Mouse (Mus musculus) stomach, embryonic 15.5 days (tissue): Measurements from ENCODE around the gene Lypd6. TPM values are rescaled to one million over a fixed set of nuclear protein-coding genes. Genes with fewer than 3 reads are reported as not detected.
A peak's percentile ranks its signal among the peaks of the same experiment; 100 is the strongest.

Experiments used
- ATAC-seq: fragments of 200-750 bp; cut with Nextera tagmentation; 2 replicates; pipeline ENCODE4 v1.8.0; 2017; ENCODE audit warnings: low read depth, moderate number of reproducible peaks, moderate TSS enrichment; ENCODE audit not compliant: insufficient read depth, low FRiP score
- H3K27ac ChIP-seq: fragments of 300-500 bp; sonication (generic); 2 replicates; pipeline ENCODE4 v1.5.1; 2015; ENCODE audit warnings: mild to moderate bottlenecking, inconsistent platforms
- H3K27me3 ChIP-seq: fragments of 300-500 bp; sonication (generic); replicated peaks from 2 replicates; pipeline ENCODE4 v1.6.1; 2015; ENCODE audit warnings: inconsistent platforms
- H3K36me3 ChIP-seq: fragments of 300-500 bp; sonication (generic); 2 replicates; pipeline ENCODE4 v1.6.1; 2015; ENCODE audit warnings: inconsistent platforms
- H3K4me1 ChIP-seq: fragments of 300-500 bp; sonication (generic); 2 replicates; pipeline ENCODE4 v1.6.1; 2015; ENCODE audit warnings: inconsistent platforms
- H3K4me2 ChIP-seq: fragments of 300-500 bp; sonication (generic); 2 replicates; pipeline ENCODE4 v1.6.1; 2015; ENCODE audit warnings: mild to moderate bottlenecking, inconsistent platforms
- H3K4me3 ChIP-seq: fragments of 300-500 bp; sonication (generic); replicated peaks from 2 replicates; pipeline ENCODE4 v1.5.1; 2015; ENCODE audit warnings: inconsistent platforms
- H3K9ac ChIP-seq: fragments of 300-500 bp; sonication (generic); 2 replicates; pipeline ENCODE4 v1.6.1; 2015; ENCODE audit warnings: inconsistent platforms
- H3K9me3 ChIP-seq: fragments of 300-500 bp; sonication (generic); 2 replicates; pipeline ENCODE4 v1.6.1; 2016; ENCODE audit warnings: inconsistent platforms
- WGBS: fragments of 180-500 bp; shearing (Covaris S2); methylation state at CpG from one replicate; pipeline ENCODE4 v1.1.7; 2015; 5-methylcytosine and 5-hydroxymethylcytosine counted together
- polyA plus RNA-seq: library from polyadenylated mRNA; unstranded; fragments of >200 nt; fragmentation: Nextera tagmentation; extraction: Ambion mirVana; gene quantifications from 2 replicates; pipeline ENCODE4 v1.2.1, GENCODE M21; 2015

Gene Lypd6
- polyA plus RNA-seq, 1 experiment from 2014 or later, result 20.2 TPM

GRCm38 (mm10) chr2:50149257-50150202 lies 83.3 kb downstream of the Lypd6 start:
- Histone ChIP-seq H3K4me3 (no peak overlapping the region), H3K9me3 (no peaks in the 10 kb centered on the region), H3K27ac (peak overlapping the region; percentile 60; the same call in 1 of the 2 replicates), H3K4me1 (0 out of 2 replicates have a peak, but pooled peaks cover 6% of the 10 kb centered on the region), H3K4me2 (no peak overlapping the region), H3K36me3 (no peaks in the 10 kb centered on the region), H3K9ac (no peak overlapping the region), H3K27me3 (no peaks in the 10 kb centered on the region)
- WGBS, result 60% methylated on average over 6 of the region's 6 CpGs
- ATAC-seq, result peak; percentile 60

GRCm38 (mm10) chr2:50150203-50150590 lies 84.0 kb downstream of the Lypd6 start:
- H3K9ac ChIP-seq, result no peak overlapping the region
- no peak overlapping the region for H3K4me3 ChIP-seq
- WGBS, result 62% methylated on average over 7 of the region's 7 CpGs
- H3K4me2 ChIP-seq, result no peak overlapping the region
- peak; percentile 90 for ATAC-seq
- H3K27me3 ChIP-seq, result no peaks in the 10 kb centered on the region
- H3K4me1 ChIP-seq, result 0 out of 2 replicates have a peak, but pooled peaks cover 6% of the 10 kb centered on the region
- H3K36me3 ChIP-seq, result no peaks in the 10 kb centered on the region
- peak overlapping the region; percentile 60; the same call in 1 of the 2 replicates for H3K27ac ChIP-seq
- no peaks in the 10 kb centered on the region for H3K9me3 ChIP-seq

- Histone ChIP-seq H3K4me1 (0 out of 2 replicates have a peak, but pooled peaks cover 6% of the 10 kb centered on the region), H3K4me2 (no peak overlapping the region), H3K27ac (peak overlapping the region; percentile 60; the same call in 1 of the 2 replicates), H3K9ac (no peak overlapping the region), H3K27me3 (no peaks in the 10 kb centered on the region), H3K4me3 (no peak overlapping the region), H3K36me3 (no peaks in the 10 kb centered on the region), H3K9me3 (no peaks in the 10 kb centered on the region)
- 60% methylated on average over 5 of the region's 5 CpGs for WGBS
- ATAC-seq, result no peak
Observed at GRCm38 (mm10) chr2:50150816-50151215, 84.6 kb downstream of the Lypd6 start.

GRCm38 (mm10) chr2:50151401-50151800 lies 85.2 kb downstream of the Lypd6 start:
- H3K4me3 ChIP-seq, result no peak overlapping the region
- 71% methylated on average over 2 of the region's 2 CpGs for WGBS
- H3K27me3 ChIP-seq, result no peaks in the 10 kb centered on the region
- no peaks in the 10 kb centered on the region for H3K36me3 ChIP-seq
- no peak overlapping the region for H3K27ac ChIP-seq
- ATAC-seq, result no peak
- H3K4me1 ChIP-seq, result 0 out of 2 replicates have a peak, but pooled peaks cover 6% of the 10 kb centered on the region
- H3K9me3 ChIP-seq, result no peaks in the 10 kb centered on the region
- H3K9ac ChIP-seq, result no peak overlapping the region
- H3K4me2 ChIP-seq, result no peak overlapping the region

- Histone ChIP-seq H3K36me3 (no peaks in the 10 kb centered on the region), H3K4me1 (0 out of 2 replicates have a peak, but pooled peaks cover 6% of the 10 kb centered on the region), H3K9ac (no peak overlapping the region), H3K9me3 (no peaks in the 10 kb centered on the region), H3K27ac (no peak overlapping the region), H3K4me3 (no peak overlapping the region), H3K4me2 (no peak overlapping the region), H3K27me3 (no peaks in the 10 kb centered on the region)
- no peak for ATAC-seq
- WGBS, result 88% methylated on average over 3 of the region's 3 CpGs
Observed at GRCm38 (mm10) chr2:50151879-50152278, 85.7 kb downstream of the Lypd6 start.

GRCm38 (mm10) chr2:50156009-50156408 lies 89.8 kb downstream of the Lypd6 start:
- Histone ChIP-seq H3K4me3 (no peak overlapping the region), H3K4me1 (0 out of 2 replicates have a peak, but pooled peaks cover 3% of the 10 kb centered on the region), H3K9ac (no peak overlapping the region), H3K27ac (no peak overlapping the region), H3K27me3 (no peaks in the 10 kb centered on the region), H3K9me3 (no peaks in the 10 kb centered on the region), H3K4me2 (no peak overlapping the region), H3K36me3 (no peaks in the 10 kb centered on the region)
- 91% methylated on average over 10 of the region's 10 CpGs for WGBS
- ATAC-seq, result no peak

- 91% methylated on average over 3 of the region's 3 CpGs for WGBS
- Histone ChIP-seq H3K36me3 (no peaks in the 10 kb centered on the region), H3K27ac (no peak overlapping the region), H3K9ac (no peak overlapping the region), H3K4me3 (no peak overlapping the region), H3K4me1 (no peaks in the 10 kb centered on the region), H3K4me2 (no peak overlapping the region), H3K27me3 (no peaks in the 10 kb centered on the region), H3K9me3 (no peaks in the 10 kb centered on the region)
- no peak for ATAC-seq
Observed at GRCm38 (mm10) chr2:50160069-50160468, 93.8 kb downstream of the Lypd6 start.

GRCm38 (mm10) chr2:50163608-50164007 lies 97.4 kb downstream of the Lypd6 start:
- 68% methylated on average over 8 of the region's 8 CpGs for WGBS
- Histone ChIP-seq H3K9ac (no peak overlapping the region), H3K27me3 (no peaks in the 10 kb centered on the region), H3K4me1 (no peaks in the 10 kb centered on the region), H3K4me2 (no peak overlapping the region), H3K36me3 (no peaks in the 10 kb centered on the region), H3K27ac (no peak overlapping the region), H3K4me3 (no peak overlapping the region), H3K9me3 (no peaks in the 10 kb centered on the region)
- ATAC-seq, result peak; percentile 73

- ATAC-seq, result no peak
- no peak overlapping the region for H3K27ac ChIP-seq
- WGBS, result 50% methylated on average over 6 of the region's 6 CpGs
Observed at GRCm38 (mm10) chr2:50165277-50165676, 99.0 kb downstream of the Lypd6 start.

GRCm38 (mm10) chr2:50166082-50166481 lies 99.9 kb downstream of the Lypd6 start:
- Histone ChIP-seq H3K4me2 (no peak overlapping the region), H3K27me3 (no peaks in the 10 kb centered on the region), H3K4me1 (no peaks in the 10 kb centered on the region), H3K36me3 (no peaks in the 10 kb centered on the region), H3K27ac (no peak overlapping the region), H3K4me3 (no peak overlapping the region), H3K9me3 (no peaks in the 10 kb centered on the region), H3K9ac (no peak overlapping the region)
- 55% methylated on average over 5 of the region's 5 CpGs for WGBS
- no peak for ATAC-seq

More at GRCm38 (mm10) chr2:50165277-50165676, 99.0 kb downstream of the Lypd6 start:
- no peaks in the 10 kb centered on the region for H3K4me1 ChIP-seq
- no peaks in the 10 kb centered on the region for H3K36me3 ChIP-seq
- no peak overlapping the region for H3K9ac ChIP-seq
- H3K4me3 ChIP-seq, result no peak overlapping the region
- no peaks in the 10 kb centered on the region for H3K9me3 ChIP-seq
- no peak overlapping the region for H3K4me2 ChIP-seq
- no peaks in the 10 kb centered on the region for H3K27me3 ChIP-seq

- H3K27ac ChIP-seq, result no peak overlapping the region
- WGBS, result 79% methylated on average over 12 of the region's 12 CpGs
- H3K9ac ChIP-seq, result no peak overlapping the region
- no peaks in the 10 kb centered on the region for H3K9me3 ChIP-seq
- no peak overlapping the region for H3K4me3 ChIP-seq
- no peak for ATAC-seq
- no peak overlapping the region for H3K4me2 ChIP-seq
- no peaks in the 10 kb centered on the region for H3K27me3 ChIP-seq
- no peaks in the 10 kb centered on the region; the same call in 1 of the 2 replicates for H3K4me1 ChIP-seq
- no peaks in the 10 kb centered on the region for H3K36me3 ChIP-seq
Observed at GRCm38 (mm10) chr2:50173730-50174528, 107.7 kb downstream of the Lypd6 start.
